Mouse (Mus musculus) WW6 (cell line): ENCODE measurements around the gene Limk1.

ENCODE experiments used
- DNase-seq: peaks from one replicate; pipeline ENCODE4 v3.0.0-alpha.2; 2013; ENCODE audit warnings: low read depth, low spot score

Gene Limk1

GRCm38 (mm10) chr5:134688086-134688717 is at the start of gene Limk1:
Gene Limk1 (minus strand): TSS chr5:134688598.
- peak; percentile 18 for DNase-seq

DNA sequence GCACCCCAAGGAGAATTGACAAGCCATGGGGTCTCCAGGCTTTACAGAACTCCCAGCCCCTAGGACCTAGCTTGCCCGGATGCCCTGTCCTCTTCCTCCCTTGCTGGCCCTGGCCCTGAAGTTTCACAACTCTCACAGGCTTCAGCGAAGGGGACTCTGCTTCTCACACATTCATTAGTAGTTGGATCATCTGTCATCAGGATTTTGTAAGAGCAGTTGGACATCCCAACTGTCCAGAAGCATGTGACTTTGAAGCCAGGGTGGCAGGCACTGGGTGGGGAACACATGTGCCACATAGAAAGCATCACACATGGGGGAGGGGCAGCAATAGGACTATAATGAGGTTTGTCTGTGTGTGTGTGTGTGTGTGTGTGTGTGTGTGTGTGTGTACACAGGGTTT is 46.5 kb upstream of the Limk1 start:
- DNase-seq = no peak

GRCm38 (mm10) chr5:134734072-134734471 is 45.7 kb upstream of the Limk1 start:
- DNase-seq = no peak

GRCm38 (mm10) chr5:134733241-134733640 is 44.8 kb upstream of the Limk1 start:
- no peak for DNase-seq

- no peak for DNase-seq
Observed at GRCm38 (mm10) chr5:134729124-134729523, 40.7 kb upstream of the Limk1 start.

DNA sequence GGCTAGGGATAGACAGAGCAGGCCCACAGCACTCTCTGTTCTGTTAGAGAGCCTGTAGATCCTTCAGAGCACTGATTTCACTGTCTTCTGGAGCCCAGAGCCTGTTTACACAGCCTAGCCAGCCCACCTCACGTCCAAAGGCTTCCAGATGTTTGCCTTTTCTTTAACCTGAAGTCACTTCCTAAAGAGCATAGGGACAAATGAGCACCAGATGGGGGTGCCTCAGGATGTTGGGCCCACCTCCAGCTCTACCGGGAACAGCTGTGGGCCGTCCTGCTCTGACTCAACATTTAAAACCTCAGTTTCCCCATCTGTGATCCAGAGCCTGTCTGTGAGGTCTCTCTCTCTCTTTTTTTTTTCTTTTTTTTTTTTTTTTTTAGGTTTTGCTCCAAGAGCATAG is 40.1 kb upstream of the Limk1 start:
- DNase-seq = no peak

- DNase-seq = no peak
Observed at GRCm38 (mm10) chr5:134727001-134727639, 38.7 kb upstream of the Limk1 start.

- no peak for DNase-seq
Observed at GRCm38 (mm10) chr5:134725299-134725698, 36.9 kb upstream of the Limk1 start.

- no peak for DNase-seq
Observed at GRCm38 (mm10) chr5:134720058-134720457, 31.7 kb upstream of the Limk1 start.

DNA sequence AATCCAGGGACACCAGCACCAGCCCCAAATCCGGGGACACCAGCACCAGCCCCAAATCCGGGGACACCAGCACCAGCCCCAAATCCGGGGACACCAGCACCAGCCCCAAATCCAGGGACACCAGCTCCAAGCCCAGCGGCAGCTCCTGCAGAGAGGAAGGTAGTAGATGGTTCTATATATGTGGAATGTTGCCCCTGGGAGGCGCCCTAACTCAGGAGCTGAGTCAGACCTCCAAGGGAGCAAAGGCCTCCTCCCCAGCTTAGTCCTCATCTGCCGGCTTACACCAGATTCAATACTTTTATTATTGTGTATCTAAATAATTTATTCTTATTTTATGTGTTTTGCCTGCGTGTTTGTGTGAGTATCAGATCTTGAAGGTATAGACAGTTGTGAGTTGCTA is 22.7 kb upstream of the Limk1 start:
- DNase-seq = no peak

DNA sequence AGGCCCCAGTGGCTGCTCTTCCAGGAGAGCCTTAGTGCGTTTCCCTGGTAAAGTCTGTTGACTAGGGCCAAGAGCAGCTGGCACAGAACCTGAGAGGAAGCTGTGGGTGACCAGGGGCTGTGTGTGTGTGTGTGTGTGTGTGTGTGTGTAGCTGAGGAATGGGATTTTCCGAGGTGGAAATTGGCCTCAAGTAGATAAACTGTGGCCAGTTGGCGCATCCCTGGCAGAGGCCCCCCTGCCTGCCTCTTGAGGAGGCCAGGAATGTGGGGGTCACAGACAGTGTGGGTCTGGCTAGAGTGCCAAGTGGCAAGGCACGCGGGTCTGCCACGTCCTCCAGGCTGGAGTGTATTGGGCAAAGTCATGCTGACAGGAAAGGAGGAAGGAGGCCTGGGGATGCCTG is 20.9 kb upstream of the Limk1 start:
- DNase-seq = no peak

DNA sequence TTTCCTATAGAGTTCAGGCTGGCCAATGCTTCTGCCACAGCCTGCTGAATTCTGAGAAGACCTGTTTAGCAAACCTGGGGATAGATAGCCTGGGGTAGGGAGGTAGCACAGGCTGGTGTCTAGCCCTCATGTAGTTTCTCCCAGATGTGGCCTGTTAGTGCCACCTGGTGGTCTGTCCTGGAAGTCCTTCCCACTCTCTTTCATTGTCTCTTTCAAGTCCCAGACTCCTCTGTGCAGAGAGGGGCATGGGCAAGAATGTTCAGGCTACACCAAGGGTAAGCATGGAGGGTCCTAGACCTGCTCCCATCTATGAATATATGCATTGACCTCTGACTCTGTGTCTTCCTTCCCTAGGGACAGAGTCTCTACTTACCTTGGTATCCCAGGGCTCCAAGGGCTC is 15.8 kb upstream of the Limk1 start:
- DNase-seq = peak; percentile 50

GRCm38 (mm10) chr5:134695539-134695938 is 7.1 kb upstream of the Limk1 start:
- DNase-seq = no peak

DNA sequence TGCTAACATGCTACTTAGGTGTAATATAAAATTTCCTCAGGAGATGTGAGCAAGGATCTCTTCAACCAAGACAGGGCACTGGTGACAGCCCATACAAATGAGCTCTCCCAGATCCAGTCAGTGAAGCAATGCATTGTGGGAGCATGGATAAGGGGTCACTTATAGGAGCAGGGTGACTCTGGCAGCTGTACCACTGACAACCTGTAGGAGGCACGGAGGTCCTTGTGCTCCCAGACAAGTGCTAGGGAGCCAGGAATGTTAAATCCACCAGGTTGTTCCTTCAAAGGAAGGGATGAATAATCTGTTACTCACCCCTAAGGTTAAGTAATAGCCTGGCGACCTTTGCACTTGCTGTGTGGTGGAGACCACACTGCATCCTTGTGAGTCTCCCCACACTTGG is 6.7 kb upstream of the Limk1 start:
- peak; percentile 77 for DNase-seq

GRCm38 (mm10) chr5:134692704-134693103 is 4.3 kb upstream of the Limk1 start:
- DNase-seq = no peak

DNA sequence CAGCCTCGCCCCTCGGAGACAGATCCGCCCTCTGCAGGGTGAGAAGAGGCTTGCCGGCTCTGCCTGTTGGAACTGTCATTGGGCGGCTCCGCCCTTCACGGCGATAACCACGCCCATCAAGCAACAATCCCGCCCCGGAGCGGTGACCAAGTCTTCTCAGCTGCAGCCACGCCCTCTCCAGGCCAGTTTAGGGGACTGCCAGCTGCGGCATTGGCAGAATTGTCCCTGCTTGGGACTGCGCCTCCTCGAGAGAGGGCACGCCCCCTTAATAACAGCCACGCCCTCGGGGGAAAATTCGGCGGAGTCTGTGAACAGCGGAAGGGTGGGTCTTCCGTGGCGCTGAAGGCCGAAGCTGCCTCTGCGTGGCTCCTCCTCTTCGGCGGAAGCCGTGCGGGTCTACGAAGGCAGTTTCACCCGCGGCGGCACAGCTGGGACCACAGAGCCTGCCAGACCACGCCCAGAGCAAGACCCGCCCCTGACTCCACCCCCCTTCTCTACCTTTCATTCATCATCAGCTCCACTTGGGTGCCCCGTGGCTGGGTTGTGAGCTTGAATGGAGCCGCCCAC is 403 bp upstream of the Limk1 start:
- peak; percentile 98 for DNase-seq

DNA sequence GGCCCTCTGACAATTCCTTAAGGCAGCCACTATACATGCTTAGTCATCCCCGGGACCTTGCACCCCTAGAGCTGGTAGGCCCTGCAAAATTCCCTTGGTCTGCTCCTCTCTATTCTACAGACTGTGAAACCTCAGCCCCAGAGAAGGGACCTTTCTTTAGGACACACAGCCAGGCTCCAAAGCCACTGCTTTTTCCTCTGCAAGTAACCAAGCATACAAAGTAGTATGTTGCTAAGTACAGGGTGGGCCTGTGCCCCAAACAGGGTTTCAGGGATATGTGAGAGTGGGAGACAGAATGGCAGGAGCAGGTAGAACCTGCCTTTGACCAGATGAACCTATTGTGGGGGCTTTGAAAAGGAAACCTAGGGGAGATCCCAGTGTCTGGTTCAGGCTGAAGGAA is 1.2 kb downstream of the Limk1 start:
- no peak for DNase-seq

DNA sequence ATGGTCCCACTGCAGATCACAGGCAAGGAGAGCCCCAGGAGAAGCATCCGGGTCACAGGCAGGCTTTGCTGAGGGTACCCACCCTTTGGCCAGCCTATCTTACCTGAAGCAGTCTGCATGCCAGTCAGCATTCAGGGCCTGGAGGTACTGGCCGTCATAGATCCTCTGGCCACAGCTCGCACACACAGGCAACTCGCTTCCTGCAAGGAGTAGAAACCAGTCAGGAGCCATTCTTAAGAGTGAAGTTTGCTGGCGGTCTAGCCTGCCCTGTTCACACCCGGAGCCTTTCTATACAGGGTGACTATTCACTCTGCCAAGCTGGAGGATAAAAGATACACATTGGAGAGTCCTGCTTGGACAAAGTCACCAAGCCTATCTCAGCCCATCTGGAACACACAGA is 1.9 kb downstream of the Limk1 start:
- no peak for DNase-seq

DNA sequence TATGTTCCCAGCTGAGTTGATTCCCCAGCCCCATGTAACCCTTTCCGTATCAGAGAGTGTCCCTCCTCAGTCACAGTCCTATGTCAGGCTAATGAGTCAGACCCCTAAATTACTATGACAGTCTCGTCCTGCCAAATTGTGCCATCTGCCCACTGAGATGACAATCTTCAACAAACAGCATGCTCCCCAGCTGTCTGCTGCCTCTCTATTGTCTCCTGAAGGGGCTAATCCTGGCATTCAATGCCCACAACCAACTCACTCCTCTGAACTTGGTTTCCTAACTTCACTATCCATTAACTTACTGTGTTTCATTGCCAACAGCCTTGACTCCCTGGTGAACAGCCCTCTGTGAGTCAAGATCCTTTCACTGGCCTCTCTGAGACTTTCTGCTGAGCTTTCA is 4.0 kb downstream of the Limk1 start:
- DNase-seq = no peak

GRCm38 (mm10) chr5:134683813-134684212 is 4.6 kb downstream of the Limk1 start:
- no peak for DNase-seq

GRCm38 (mm10) chr5:134680238-134680637 is 8.2 kb downstream of the Limk1 start:
- no peak for DNase-seq

- no peak for DNase-seq
Observed at GRCm38 (mm10) chr5:134678827-134679546, 9.4 kb downstream of the Limk1 start.

GRCm38 (mm10) chr5:134678031-134678430 is 10.4 kb downstream of the Limk1 start:
- DNase-seq = no peak
